24 mouse cellular contexts compared by ENCODE assay signal in the genomic region with DNA sequence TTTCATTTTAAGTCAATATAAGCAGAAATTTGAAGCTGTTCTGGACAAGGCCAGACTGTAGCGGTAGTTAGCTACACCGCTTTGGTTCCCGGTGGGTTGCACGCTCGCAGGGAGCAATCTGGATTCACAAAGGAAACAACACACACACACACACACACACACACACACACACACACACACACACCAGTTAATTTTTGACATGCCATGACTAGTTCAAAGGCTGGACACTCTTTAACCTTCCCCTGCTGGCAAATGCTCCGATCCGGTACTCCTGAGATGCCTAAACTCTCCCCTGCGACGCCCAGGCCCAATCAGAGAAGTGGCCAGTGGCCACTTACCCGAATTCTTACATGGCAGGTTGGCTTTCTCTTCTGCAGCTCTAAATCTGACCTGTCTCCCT.
DNase-seq lines count a peak whose midpoint lies in the region; ATAC-seq and TF ChIP-seq lines count a peak whose summit lies in the region.
"Had no signal": no experiment of that assay in that cellular context is flagged by ENCODE, and none has a peak within 500 bp of the region (broad histone marks: within the 10 kb centered on the region; RNA-seq: fewer than 3 reads in every experiment).

No protein-coding gene starts in this region.

- no peak for TF ChIP-seq CTCF in midbrain, postnatal 0 days (IDR thresholded peaks at IDR 0.05)

- H3K9ac ChIP-seq in kidney, embryonic 14.5 days (ENCODE audit: low read depth, low read length) = no peak overlapping the region
- H3K9ac ChIP-seq in midbrain, postnatal 0 days (replicated peaks; ENCODE audit: low read length, poor library complexity, severe bottlenecking) = 0 out of 2 replicates have a peak overlapping the region, but pooled peaks have one; percentile 13
- H3K9ac ChIP-seq: embryonic facial prominence, embryonic 15.5 days; forebrain, embryonic 13.5 days; forebrain, postnatal 0 days; hindbrain, embryonic 12.5 days had no signal

- H3K4me2 ChIP-seq in kidney, embryonic 14.5 days (replicated peaks; ENCODE audit: low read depth, low read length) = no peak overlapping the region
- no peak overlapping the region for H3K4me2 ChIP-seq in midbrain, postnatal 0 days (ENCODE audit: low read depth, low read length, poor library complexity, severe bottlenecking)
- H3K4me2 ChIP-seq: embryonic facial prominence, embryonic 15.5 days; forebrain, embryonic 13.5 days; hindbrain, embryonic 12.5 days had no signal

- H3K36me3 ChIP-seq in kidney, embryonic 14.5 days (ENCODE audit: control insufficient read depth, insufficient read depth, low read length) = no peaks in the 10 kb centered on the region
- no peaks in the 10 kb centered on the region for H3K36me3 ChIP-seq in midbrain, postnatal 0 days (ENCODE audit: insufficient read depth, low read length)
- no peaks in the 10 kb centered on the region for H3K36me3 ChIP-seq in midbrain, embryonic 10.5 days
- H3K36me3 ChIP-seq: embryonic facial prominence, embryonic 15.5 days; heart, embryonic 10.5 days; hindbrain, embryonic 12.5 days had no signal

- no peak overlapping the region for H3K27ac ChIP-seq in kidney, embryonic 14.5 days (ENCODE audit: low read depth, low read length)
- H3K27ac ChIP-seq in midbrain, postnatal 0 days (ENCODE audit: low read depth, low read length) = no peak overlapping the region
- H3K27ac ChIP-seq in midbrain, embryonic 10.5 days (replicated peaks) = no peak overlapping the region
- H3K27ac ChIP-seq: embryonic facial prominence, embryonic 15.5 days; forebrain, embryonic 13.5 days; heart, embryonic 10.5 days; hindbrain, embryonic 12.5 days had no signal

- H3K4me1 ChIP-seq in kidney, embryonic 14.5 days (ENCODE audit: control insufficient read depth, insufficient read depth, low read length) = no peaks in the 10 kb centered on the region
- H3K4me1 ChIP-seq in midbrain, postnatal 0 days (ENCODE audit: insufficient read depth, low read length) = no peaks in the 10 kb centered on the region
- H3K4me1 ChIP-seq in midbrain, embryonic 10.5 days = no peaks in the 10 kb centered on the region
- H3K4me1 ChIP-seq: embryonic facial prominence, embryonic 15.5 days; hindbrain, embryonic 12.5 days had no signal

- no peak overlapping the region for H3K4me3 ChIP-seq in kidney, embryonic 14.5 days (ENCODE audit: low read length)
- no peak overlapping the region for H3K4me3 ChIP-seq in midbrain, postnatal 0 days (ENCODE audit: low read depth, low read length)
- H3K4me3 ChIP-seq in midbrain, embryonic 10.5 days = no peak overlapping the region
- H3K4me3 ChIP-seq: embryonic facial prominence, embryonic 15.5 days; erythroblast, embryonic 14.5 days; forebrain, embryonic 13.5 days; heart, embryonic 10.5 days; hindbrain, embryonic 12.5 days had no signal

- H3K9me3 ChIP-seq in kidney, embryonic 14.5 days (ENCODE audit: control insufficient read depth, low read length) = no peaks in the 10 kb centered on the region
- H3K9me3 ChIP-seq in midbrain, postnatal 0 days (ENCODE audit: low read length) = no peaks in the 10 kb centered on the region
- H3K9me3 ChIP-seq in midbrain, embryonic 10.5 days (replicated peaks) = no peaks in the 10 kb centered on the region
- H3K9me3 ChIP-seq: embryonic facial prominence, embryonic 15.5 days; forebrain, embryonic 13.5 days; heart, embryonic 10.5 days; hindbrain, embryonic 12.5 days had no signal

- ATAC-seq in kidney, embryonic 14.5 days (ENCODE audit: low FRiP score, low TSS enrichment) = no peak
- ATAC-seq in midbrain, postnatal 0 days (ENCODE audit: low FRiP score) = no peak
- ATAC-seq: activated CD4-positive, CD25-positive, alpha-beta regulatory T cell, adult 4 months; forebrain, embryonic 13.5 days; forebrain, postnatal 0 days; hindbrain, embryonic 16.5 days; Patski had no signal

- WGBS in kidney, embryonic 14.5 days = 84% methylated on average over 10 of the region's 10 CpGs
- WGBS in midbrain, postnatal 0 days = 91% methylated on average over 10 of the region's 10 CpGs
- WGBS in midbrain, embryonic 10.5 days = 91% methylated on average over 10 of the region's 10 CpGs

- no peaks in the 10 kb centered on the region for H3K27me3 ChIP-seq in kidney, embryonic 14.5 days (ENCODE audit: control insufficient read depth, insufficient read depth, low read length)
- no peaks in the 10 kb centered on the region for H3K27me3 ChIP-seq in midbrain, postnatal 0 days (ENCODE audit: insufficient read depth, low read length)
- no peaks in the 10 kb centered on the region for H3K27me3 ChIP-seq in midbrain, embryonic 10.5 days (ENCODE audit: low read depth, poor library complexity, severe bottlenecking)
- H3K27me3 ChIP-seq: CH12.LX; embryonic facial prominence, embryonic 15.5 days; forebrain, embryonic 13.5 days; hindbrain, embryonic 12.5 days; Patski had no signal

- peak; percentile 5 for DNase-seq in kidney, adult 11 months
- DNase-seq in midbrain, postnatal 0 days (ENCODE audit: low spot score) = no peak
- no peak for DNase-seq in midbrain, embryonic 10.5 days (ENCODE audit: low spot score)
- peak; percentile 25 to 44 for DNase-seq in kidney, postnatal 25 days
- no peak for DNase-seq in cerebellum, adult 18-20 months
- DNase-seq in cerebellum, postnatal 14 days = no peak
- DNase-seq: adrenal gland, postnatal 25 days; cerebellum, adult 2 months; cerebellum, postnatal 10 days; embryo, embryonic 11 days; forebrain, postnatal 0 days; gastrocnemius, postnatal 25 days; heart, postnatal 10 days; heart, postnatal 4 days had no signal

Comparison
In these comparisons a context has a peak if more than half of its experiments do, and no peak if none do; other contexts are left out.
1. DNase-seq: peak in kidney, adult 11 months (single experiment) and kidney, postnatal 25 days (2 of 2); none in midbrain, postnatal 0 days (single experiment), midbrain, embryonic 10.5 days (single experiment), cerebellum, adult 18-20 months (0 of 2) and cerebellum, postnatal 14 days (0 of 2).